Mouse (Mus musculus) spleen, postnatal 0 days (tissue): ENCODE results near the gene Itgam. TPM values are rescaled to one million over a fixed set of nuclear protein-coding genes. Genes with fewer than 3 reads are reported as not detected.

ENCODE experiments used
- polyA plus RNA-seq: library from polyadenylated mRNA; unstranded; fragments of >200 nt; fragmentation: Nextera tagmentation; extraction: Ambion mirVana; gene quantifications from 2 replicates; pipeline ENCODE4 v1.2.1, GENCODE M21; 2015

Itgam gene
- 18.0 and 24.5 TPM in 2 replicates for polyA plus RNA-seq

GRCm38 (mm10) chr7:128062456-128062855 lies at the start of gene Itgam, which contains the start of gene Gm49368:
Itgam (plus strand) TSS chr7:128062640.
Gm49368 (plus strand) TSS chr7:128062683.

GRCm38 (mm10) chr7:128128741-128129720 lies 66.6 kb downstream of the Itgam start, which contains the start of gene Itgax:
Itgax (plus strand) TSS chr7:128129547.

DNA sequence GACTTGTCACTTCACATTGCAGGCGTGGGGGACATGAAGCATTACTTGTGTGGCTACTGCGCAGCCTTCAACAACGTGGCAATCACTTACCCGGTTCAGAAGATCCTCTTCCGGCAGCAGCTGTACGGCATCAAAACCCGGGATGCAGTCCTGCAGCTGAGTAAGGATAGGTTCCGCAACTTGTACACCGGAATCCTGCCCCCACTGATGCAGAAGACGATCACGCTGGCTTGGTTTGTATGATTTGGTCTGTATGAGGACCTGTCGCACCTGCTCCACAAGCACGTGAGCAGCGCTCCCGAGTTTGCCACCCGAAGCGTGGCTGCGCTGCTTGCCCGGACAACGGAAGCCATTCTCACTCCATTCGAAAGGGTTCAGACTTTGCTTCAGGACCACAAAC lies 91.6 kb downstream of the Itgam start, which contains the start of gene Itgad:
Gene Itgad, plus strand, starts transcription at position 301 of the 400 bp plus-strand sequence.

Other genes with a start within 250 kb of the Itgam start
- gene Stx4a, start 238.3 kb upstream of the Itgam start, polyA plus RNA-seq, result 31.5 and 36.4 TPM in 2 replicates
- gene Stx1b, start 238.1 kb upstream of the Itgam start, polyA plus RNA-seq, result 0.32 and 0.75 TPM in 2 replicates
- 5.7 and 5.9 TPM in 2 replicates for gene Zfp646, start 186.4 kb upstream of the Itgam start, polyA plus RNA-seq
- 10.2 and 10.5 TPM in 2 replicates for gene Zfp668, start 185.8 kb upstream of the Itgam start, polyA plus RNA-seq
- gene Prss53, start 171.7 kb upstream of the Itgam start, polyA plus RNA-seq, result 0.21 and 0.31 TPM in 2 replicates
- not detected in 2 replicates for gene Gm21974, start 167.2 kb upstream of the Itgam start, polyA plus RNA-seq
- 66.3 and 74.3 TPM in 2 replicates for gene Vkorc1, start 167.0 kb upstream of the Itgam start, polyA plus RNA-seq
- gene Bckdk, start 158.6 kb upstream of the Itgam start, polyA plus RNA-seq, result 70.9 and 73.8 TPM in 2 replicates
- gene Kat8, start 150.1 kb upstream of the Itgam start, polyA plus RNA-seq, result 19.3 and 20.4 TPM in 2 replicates
- gene Prss8, start 132.5 kb upstream of the Itgam start, polyA plus RNA-seq, result 0.52 and 0.64 TPM in 2 replicates
- gene Prss36, start 115.9 kb upstream of the Itgam start, polyA plus RNA-seq, result 1.9 TPM in 2 replicates
- 194 and 202 TPM in 2 replicates for gene Fus, start 95.2 kb upstream of the Itgam start, polyA plus RNA-seq
- gene Pycard, start 68.8 kb upstream of the Itgam start, polyA plus RNA-seq, result 59.4 and 76.0 TPM in 2 replicates
- not detected in 2 replicates for gene Trim72, start 58.7 kb upstream of the Itgam start, polyA plus RNA-seq
- 0.92 and 0.96 TPM in 2 replicates for gene Gm49368, start within 50 bp of the Itgam start, polyA plus RNA-seq
- 1.8 and 2.1 TPM in 2 replicates for gene Itgax, start 66.9 kb downstream of the Itgam start, polyA plus RNA-seq
- gene Itgad, start 91.7 kb downstream of the Itgam start, polyA plus RNA-seq, result 3.9 and 5.6 TPM in 2 replicates
- gene Cox6a2, start 143.7 kb downstream of the Itgam start, polyA plus RNA-seq, result 0.88 and 1.3 TPM in 2 replicates
- gene Armc5, start 174.7 kb downstream of the Itgam start, polyA plus RNA-seq, result 9.4 and 10.8 TPM in 2 replicates
- gene 9130023H24Rik, start 175.4 kb downstream of the Itgam start, polyA plus RNA-seq, result 2.2 and 3.9 TPM in 2 replicates
- gene Tgfb1i1, start 184.2 kb downstream of the Itgam start, polyA plus RNA-seq, result 32.3 and 33.7 TPM in 2 replicates
- gene Slc5a2, start 203.0 kb downstream of the Itgam start, polyA plus RNA-seq, result 3.0 and 3.6 TPM in 2 replicates
- gene BC017158, start 235.5 kb downstream of the Itgam start, polyA plus RNA-seq, result 17.1 and 17.8 TPM in 2 replicates